Comparison of ENCODE assay signal across 8 mouse cellular contexts in genomic region chr2:119207961-119208343, GRCm38 (mm10). TPM values are rescaled to one million over a fixed set of nuclear protein-coding genes. Genes with fewer than 3 reads are reported as not detected.
DNase-seq lines count a peak whose midpoint lies in the region; ATAC-seq and TF ChIP-seq lines count a peak whose summit lies in the region.

No protein-coding gene starts in this region.

- H3K27ac ChIP-seq in heart, embryonic 15.5 days: peak overlapping the region; percentile 93
- H3K27ac ChIP-seq in hindbrain, postnatal 0 days: peak overlapping the region; percentile 87
- H3K27ac ChIP-seq in midbrain, embryonic 13.5 days: peak overlapping the region; percentile 70

- ATAC-seq in heart, embryonic 15.5 days (replicated peaks; ENCODE audit: insufficient number of reproducible peaks, insufficient read depth, low FRiP score, low read depth): no peak
- ATAC-seq in common myeloid progenitor, adult 5-6 weeks (replicated peaks; ENCODE audit: low read depth, poor library complexity, severe bottlenecking): peak; percentile 24
- no peak for ATAC-seq in hindbrain, postnatal 0 days
- ATAC-seq in midbrain, embryonic 13.5 days: 0 out of 2 replicates have a peak, but pooled peaks have one; percentile 0
- ATAC-seq in activated CD4-positive, CD25-positive, alpha-beta regulatory T cell, adult 4 months: no peak

- peaks cover 24% of the 10 kb centered on the region for H3K4me1 ChIP-seq in heart, embryonic 15.5 days (replicated peaks)
- peaks cover 4% of the 10 kb centered on the region for H3K4me1 ChIP-seq in hindbrain, postnatal 0 days (ENCODE audit: insufficient read depth, low read length)
- peaks cover 32% of the 10 kb centered on the region for H3K4me1 ChIP-seq in midbrain, embryonic 13.5 days (replicated peaks)

- no peak for TF ChIP-seq CTCF in hindbrain, postnatal 0 days (IDR thresholded peaks at IDR 0.05; ENCODE audit: low read depth)

- no peaks in the 10 kb centered on the region for H3K27me3 ChIP-seq in heart, embryonic 15.5 days
- no peaks in the 10 kb centered on the region for H3K27me3 ChIP-seq in hindbrain, postnatal 0 days (ENCODE audit: insufficient read depth, low read length)
- no peaks in the 10 kb centered on the region for H3K27me3 ChIP-seq in midbrain, embryonic 13.5 days

- H3K9ac ChIP-seq in heart, embryonic 15.5 days: peak overlapping the region; percentile 63
- peak overlapping the region; percentile 66 for H3K9ac ChIP-seq in hindbrain, postnatal 0 days (replicated peaks; ENCODE audit: low read length)
- peak overlapping the region; percentile 60 for H3K9ac ChIP-seq in midbrain, embryonic 13.5 days (replicated peaks)

- WGBS in heart, embryonic 15.5 days: 8% methylated on average over 6 of the region's 6 CpGs
- WGBS in hindbrain, postnatal 0 days: 20% methylated on average over 6 of the region's 6 CpGs
- WGBS in midbrain, embryonic 13.5 days: 30% methylated on average over 6 of the region's 6 CpGs

- H3K9me3 ChIP-seq in heart, embryonic 15.5 days (replicated peaks): no peaks in the 10 kb centered on the region
- no peaks in the 10 kb centered on the region for H3K9me3 ChIP-seq in hindbrain, postnatal 0 days (ENCODE audit: low read length)
- no peaks in the 10 kb centered on the region for H3K9me3 ChIP-seq in midbrain, embryonic 13.5 days

- H3K36me3 ChIP-seq in heart, embryonic 15.5 days: peaks cover 23% of the 10 kb centered on the region
- peaks cover 23% of the 10 kb centered on the region for H3K36me3 ChIP-seq in hindbrain, postnatal 0 days (ENCODE audit: insufficient read depth, low read length)
- H3K36me3 ChIP-seq in midbrain, embryonic 13.5 days: peaks cover 27% of the 10 kb centered on the region

- peak overlapping the region; percentile 64 for H3K4me2 ChIP-seq in heart, embryonic 15.5 days
- H3K4me2 ChIP-seq in hindbrain, postnatal 0 days (ENCODE audit: low read depth, low read length): peak overlapping the region; percentile 74
- H3K4me2 ChIP-seq in midbrain, embryonic 13.5 days (replicated peaks): peak overlapping the region; percentile 63

- DNase-seq in heart, adult 9 months (ENCODE audit: low spot score in 2 of 2): no peak
- no peak for DNase-seq in hindbrain, postnatal 0 days (ENCODE audit: low spot score)
- no peak for DNase-seq in thymus, postnatal 10 days (ENCODE audit: low spot score in 2 of 2)
- no peak for DNase-seq in adrenal gland, adult 2 months

- peak overlapping the region; percentile 89 for H3K4me3 ChIP-seq in heart, embryonic 15.5 days
- H3K4me3 ChIP-seq in hindbrain, postnatal 0 days (ENCODE audit: low read length): peak overlapping the region; percentile 77
- peak overlapping the region; percentile 78 for H3K4me3 ChIP-seq in midbrain, embryonic 13.5 days (replicated peaks)

RNA-seq across cellular contexts. Expression of gene Zfyve19, which starts 0.5 kb away (rescaled TPM):
- polyA plus RNA-seq in heart, embryonic 15.5 days (2015; fragmentation: Nextera tagmentation; extraction: Ambion mirVana): 29.7 and 36.3 TPM in 2 replicates
- 51.6 and 59.1 TPM in 2 replicates for total RNA-seq in common myeloid progenitor, adult 5-6 weeks (2017)
- total RNA-seq in hindbrain, postnatal 0 days (2014; rRNA removed): 26.2 and 35.1 TPM in 2 replicates
- polyA plus RNA-seq in hindbrain, postnatal 0 days (2015; fragmentation: Nextera tagmentation; extraction: Ambion mirVana): 50.2 and 53.1 TPM in 2 replicates
- polyA plus RNA-seq in midbrain, embryonic 13.5 days (2015; fragmentation: Nextera tagmentation; extraction: Ambion mirVana): 56.7 and 59.1 TPM in 2 replicates
- polyA plus RNA-seq in activated CD4-positive, CD25-positive, alpha-beta regulatory T cell, adult 4 months (2017; shearing (Covaris generic)): 10 to 100 TPM; 31.4 to 44.0 TPM
- total RNA-seq in adrenal gland, adult 2 months (2021): 10 to 100 TPM; 29.5 to 36.1 TPM
- 30.4 and 33.4 TPM in 2 replicates for polyA plus RNA-seq in adrenal gland, adult 2 months (2012; rRNA removed)

RNA-seq across cellular contexts. Expression of gene Dnajc17, which starts 0.6 kb away (rescaled TPM):
- 12.4 and 12.5 TPM in 2 replicates for polyA plus RNA-seq in heart, embryonic 15.5 days (2015; fragmentation: Nextera tagmentation; extraction: Ambion mirVana)
- total RNA-seq in common myeloid progenitor, adult 5-6 weeks (2017): 41.5 and 46.6 TPM in 2 replicates
- total RNA-seq in hindbrain, postnatal 0 days (2014; rRNA removed): 3.0 and 7.1 TPM in 2 replicates
- 20.3 and 21.9 TPM in 2 replicates for polyA plus RNA-seq in hindbrain, postnatal 0 days (2015; fragmentation: Nextera tagmentation; extraction: Ambion mirVana)
- 24.0 and 24.3 TPM in 2 replicates for polyA plus RNA-seq in midbrain, embryonic 13.5 days (2015; fragmentation: Nextera tagmentation; extraction: Ambion mirVana)
- 10 to 100 TPM; 21.8 to 29.0 TPM for polyA plus RNA-seq in activated CD4-positive, CD25-positive, alpha-beta regulatory T cell, adult 4 months (2017; shearing (Covaris generic))
- total RNA-seq in adrenal gland, adult 2 months (2021): 10 to 100 TPM; 12.3 to 21.0 TPM
- polyA plus RNA-seq in adrenal gland, adult 2 months (2012; rRNA removed): 3.6 and 3.7 TPM in 2 replicates

RNA-seq across cellular contexts. Expression of gene Ppp1r14d, which starts 21.8 kb away (rescaled TPM):
- polyA plus RNA-seq in heart, embryonic 15.5 days (2015; fragmentation: Nextera tagmentation; extraction: Ambion mirVana): not detected in 2 replicates
- total RNA-seq in common myeloid progenitor, adult 5-6 weeks (2017): not detected in 2 replicates
- not detected in 2 replicates for total RNA-seq in hindbrain, postnatal 0 days (2014; rRNA removed)
- not detected in 2 replicates for polyA plus RNA-seq in hindbrain, postnatal 0 days (2015; fragmentation: Nextera tagmentation; extraction: Ambion mirVana)
- polyA plus RNA-seq in midbrain, embryonic 13.5 days (2015; fragmentation: Nextera tagmentation; extraction: Ambion mirVana): not detected in 2 replicates
- not detected for polyA plus RNA-seq in activated CD4-positive, CD25-positive, alpha-beta regulatory T cell, adult 4 months (2017; shearing (Covaris generic))
- not detected for total RNA-seq in adrenal gland, adult 2 months (2021)
- polyA plus RNA-seq in adrenal gland, adult 2 months (2012; rRNA removed): not detected in 2 replicates

RNA-seq across cellular contexts. Expression of gene Spint1, which starts 29.2 kb away (rescaled TPM):
- polyA plus RNA-seq in heart, embryonic 15.5 days (2015; fragmentation: Nextera tagmentation; extraction: Ambion mirVana): 1.2 and 5.6 TPM in 2 replicates
- 0.18 TPM in 1 of 2 replicates, not detected in the other for total RNA-seq in common myeloid progenitor, adult 5-6 weeks (2017)
- 3.0 and 3.7 TPM in 2 replicates for total RNA-seq in hindbrain, postnatal 0 days (2014; rRNA removed)
- 1.1 and 1.2 TPM in 2 replicates for polyA plus RNA-seq in hindbrain, postnatal 0 days (2015; fragmentation: Nextera tagmentation; extraction: Ambion mirVana)
- 0.34 and 0.48 TPM in 2 replicates for polyA plus RNA-seq in midbrain, embryonic 13.5 days (2015; fragmentation: Nextera tagmentation; extraction: Ambion mirVana)
- polyA plus RNA-seq in activated CD4-positive, CD25-positive, alpha-beta regulatory T cell, adult 4 months (2017; shearing (Covaris generic)): not detected
- total RNA-seq in adrenal gland, adult 2 months (2021): 1 to 10 TPM; 1.8 to 3.4 TPM
- polyA plus RNA-seq in adrenal gland, adult 2 months (2012; rRNA removed): 1.9 and 2.9 TPM in 2 replicates

RNA-seq across cellular contexts. Expression of gene Gm14137, which starts 33.6 kb away (rescaled TPM):
- polyA plus RNA-seq in heart, embryonic 15.5 days (2015; fragmentation: Nextera tagmentation; extraction: Ambion mirVana): 0.29 and 0.34 TPM in 2 replicates
- not detected in 2 replicates for total RNA-seq in common myeloid progenitor, adult 5-6 weeks (2017)
- total RNA-seq in hindbrain, postnatal 0 days (2014; rRNA removed): 0.36 TPM in 1 of 2 replicates, not detected in the other
- 0.28 and 0.29 TPM in 2 replicates for polyA plus RNA-seq in hindbrain, postnatal 0 days (2015; fragmentation: Nextera tagmentation; extraction: Ambion mirVana)
- 1.1 and 1.2 TPM in 2 replicates for polyA plus RNA-seq in midbrain, embryonic 13.5 days (2015; fragmentation: Nextera tagmentation; extraction: Ambion mirVana)
- polyA plus RNA-seq in activated CD4-positive, CD25-positive, alpha-beta regulatory T cell, adult 4 months (2017; shearing (Covaris generic)): under 1 TPM; 0.29 to 0.70 TPM
- total RNA-seq in adrenal gland, adult 2 months (2021): under 1 TPM; 0.09 to 0.28 TPM
- polyA plus RNA-seq in adrenal gland, adult 2 months (2012; rRNA removed): 0.04 and 0.17 TPM in 2 replicates

Comparison
In these comparisons a context has a peak if more than half of its experiments do, and no peak if none do; other contexts are left out.
1. ATAC-seq: peak in common myeloid progenitor, adult 5-6 weeks (single experiment) and midbrain, embryonic 13.5 days (single experiment); none in heart, embryonic 15.5 days (single experiment), hindbrain, postnatal 0 days (single experiment) and activated CD4-positive, CD25-positive, alpha-beta regulatory T cell, adult 4 months (single experiment).
2. Peak in every context shown above with its lines, with median percentiles within 50 percentile points of each other: H3K27ac ChIP-seq, H3K4me2 ChIP-seq, H3K4me3 ChIP-seq and H3K9ac ChIP-seq.